Mouse (Mus musculus) thymus, postnatal 36 days (tissue): ENCODE measurements around the gene Tmem132d.

ENCODE experiments used
- DNase-seq, 2 experiments: peaks; one replicate each; pipeline ENCODE4 v3.0.0; 2022; ENCODE audit warnings: mixed read lengths in 2 of 2

The Tmem132d gene

GRCm38 (mm10) chr5:128432916-128433315 is at the start of gene Tmem132d:
Tmem132d (minus strand) TSS chr5:128433077.
- no peak for DNase-seq

- DNase-seq: no peak
Measured at GRCm38 (mm10) chr5:128480816-128481215, 47.9 kb upstream of the Tmem132d start.

- no peak for DNase-seq
Measured at GRCm38 (mm10) chr5:128475372-128475771, 42.5 kb upstream of the Tmem132d start.

GRCm38 (mm10) chr5:128469812-128470211 is 36.9 kb upstream of the Tmem132d start:
- no peak for DNase-seq

- DNase-seq: no peak
Measured at GRCm38 (mm10) chr5:128464514-128464913, 31.6 kb upstream of the Tmem132d start.

GRCm38 (mm10) chr5:128460605-128461004 is 27.7 kb upstream of the Tmem132d start:
- DNase-seq: no peak

- DNase-seq: no peak
Measured at GRCm38 (mm10) chr5:128455732-128456131, 22.9 kb upstream of the Tmem132d start.

- no peak for DNase-seq
Measured at GRCm38 (mm10) chr5:128452196-128452595, 19.3 kb upstream of the Tmem132d start.

- DNase-seq: no peak
Measured at GRCm38 (mm10) chr5:128450808-128451207, 17.9 kb upstream of the Tmem132d start.

- DNase-seq: no peak
Measured at GRCm38 (mm10) chr5:128444876-128445275, 12.0 kb upstream of the Tmem132d start.

- no peak for DNase-seq
Measured at GRCm38 (mm10) chr5:128443848-128444247, 11.0 kb upstream of the Tmem132d start.

- no peak for DNase-seq
Measured at GRCm38 (mm10) chr5:128441121-128441520, 8.2 kb upstream of the Tmem132d start.

GRCm38 (mm10) chr5:128439828-128440227 is 7.0 kb upstream of the Tmem132d start:
- DNase-seq: peak; percentile 12 to 16

- no peak for DNase-seq
Measured at GRCm38 (mm10) chr5:128438078-128438477, 5.2 kb upstream of the Tmem132d start.

- no peak for DNase-seq
Measured at GRCm38 (mm10) chr5:128436909-128437308, 4.0 kb upstream of the Tmem132d start.

GRCm38 (mm10) chr5:128435683-128436082 is 2.8 kb upstream of the Tmem132d start:
- DNase-seq: no peak

GRCm38 (mm10) chr5:128433786-128434185 is 909 bp upstream of the Tmem132d start:
- DNase-seq: no peak

- no peak for DNase-seq
Measured at GRCm38 (mm10) chr5:128432422-128432821, 455 bp downstream of the Tmem132d start.

GRCm38 (mm10) chr5:128424636-128425035 is 8.2 kb downstream of the Tmem132d start:
- DNase-seq: no peak

- no peak for DNase-seq
Measured at GRCm38 (mm10) chr5:128424213-128424612, 8.7 kb downstream of the Tmem132d start.

GRCm38 (mm10) chr5:128422090-128422489 is 10.8 kb downstream of the Tmem132d start:
- no peak for DNase-seq

GRCm38 (mm10) chr5:128418149-128418710 is 14.6 kb downstream of the Tmem132d start:
- DNase-seq: no peak

GRCm38 (mm10) chr5:128414056-128414455 is 18.8 kb downstream of the Tmem132d start:
- no peak for DNase-seq

- DNase-seq: no peak
Measured at GRCm38 (mm10) chr5:128412306-128412705, 20.6 kb downstream of the Tmem132d start.

GRCm38 (mm10) chr5:128407546-128407945 is 25.3 kb downstream of the Tmem132d start:
- DNase-seq: no peak
